Mouse (Mus musculus) liver, embryonic 14.5 days (tissue): ENCODE results near the gene Mrvi1.

Source experiments
- CTCF ChIP-seq: IDR thresholded peaks from 2 replicates; pipeline ENCODE4 v1.5.1; 2016; ENCODE audit warnings: antibody characterized with exemption, low read depth, control low read depth
- EP300 ChIP-seq: IDR thresholded peaks from 2 replicates; pipeline ENCODE4 v1.6.1; 2016; ENCODE audit warnings: antibody characterized with exemption, low read depth

GRCm38 (mm10) chr7:111024068-111024594 is 41.9 kb upstream of the Mrvi1 start:
- TF ChIP-seq CTCF (no peak), EP300 (no peak)
